Mouse (Mus musculus): ENCODE measurements at regions not wholly inside any gene's neighbourhood (a gene's known extent, or its start where the extent isn't known, plus 50 kb on each side); places are given as distances from the start of the nearest gene placed in this dataset.

- Histone ChIP-seq H3K4me3 (no peak overlapping the region), H3K4me1 (no peaks in the 10 kb centered on the region), H3K27me3 (no peaks in the 10 kb centered on the region), H3K36me3 (no peaks in the 10 kb centered on the region), H3K9me3 (no peaks in the 10 kb centered on the region), H3K9ac (no peak overlapping the region), H3K4me2 (no peak overlapping the region), H3K27ac (no peak overlapping the region)
- no peak for ATAC-seq (ENCODE audit: insufficient number of reproducible peaks, low FRiP score, low TSS enrichment, low read depth)
- 87% methylated on average over 13 of the region's 13 CpGs for WGBS
These were observed 189.3 kb upstream of the Lrfn2 start for GRCm38 (mm10) chr17:48742769-48743405.

- no peak for ATAC-seq (ENCODE audit: insufficient number of reproducible peaks, low FRiP score, low TSS enrichment, low read depth)
- H3K4me1 ChIP-seq = 0 out of 2 replicates have a peak, but pooled peaks cover 3% of the 10 kb centered on the region
- no peaks in the 10 kb centered on the region for H3K36me3 ChIP-seq
- no peak overlapping the region for H3K4me2 ChIP-seq
- H3K9me3 ChIP-seq = no peaks in the 10 kb centered on the region
- H3K9ac ChIP-seq = no peak overlapping the region
- no peak overlapping the region for H3K27ac ChIP-seq
- H3K27me3 ChIP-seq = no peaks in the 10 kb centered on the region
- no peak overlapping the region for H3K4me3 ChIP-seq
- WGBS = 85% methylated on average over 2 of the region's 2 CpGs
These were observed 162.1 kb upstream of the Lrfn2 start for GRCm38 (mm10) chr17:48770099-48770498.

GRCm38 (mm10) chr17:48771721-48772320, 160.4 kb upstream of the Lrfn2 start:
- no peaks in the 10 kb centered on the region for H3K36me3 ChIP-seq
- no peak overlapping the region for H3K4me2 ChIP-seq
- H3K9me3 ChIP-seq = no peaks in the 10 kb centered on the region
- no peaks in the 10 kb centered on the region for H3K27me3 ChIP-seq
- H3K27ac ChIP-seq = no peak overlapping the region
- WGBS = 76% methylated on average over 13 of the region's 13 CpGs
- H3K9ac ChIP-seq = no peak overlapping the region
- no peak for ATAC-seq (ENCODE audit: insufficient number of reproducible peaks, low FRiP score, low TSS enrichment, low read depth)
- peaks cover 9% of the 10 kb centered on the region; the same call in 1 of the 2 replicates for H3K4me1 ChIP-seq
- H3K4me3 ChIP-seq = no peak overlapping the region

- Histone ChIP-seq H3K27ac (no peak overlapping the region), H3K27me3 (no peaks in the 10 kb centered on the region), H3K4me3 (no peak overlapping the region), H3K4me1 (peaks cover 9% of the 10 kb centered on the region; the same call in 1 of the 2 replicates), H3K4me2 (no peak overlapping the region), H3K9me3 (no peaks in the 10 kb centered on the region), H3K36me3 (no peaks in the 10 kb centered on the region), H3K9ac (no peak overlapping the region)
- ATAC-seq (ENCODE audit: insufficient number of reproducible peaks, low FRiP score, low TSS enrichment, low read depth) = no peak
- WGBS = 32% methylated on average over 15 of the region's 15 CpGs
These were observed 157.8 kb upstream of the Lrfn2 start for GRCm38 (mm10) chr17:48774172-48774890.

GRCm38 (mm10) chr17:48775479-48775878, 156.7 kb upstream of the Lrfn2 start:
- no peaks in the 10 kb centered on the region for H3K36me3 ChIP-seq
- no peak overlapping the region for H3K4me3 ChIP-seq
- no peaks in the 10 kb centered on the region for H3K9me3 ChIP-seq
- peaks cover 9% of the 10 kb centered on the region; the same call in 1 of the 2 replicates for H3K4me1 ChIP-seq
- H3K4me2 ChIP-seq = no peak overlapping the region
- no peak overlapping the region for H3K9ac ChIP-seq
- H3K27ac ChIP-seq = no peak overlapping the region
- WGBS = 77% methylated on average over 5 of the region's 5 CpGs
- no peak for ATAC-seq (ENCODE audit: insufficient number of reproducible peaks, low FRiP score, low TSS enrichment, low read depth)
- H3K27me3 ChIP-seq = no peaks in the 10 kb centered on the region

- H3K4me3 ChIP-seq = no peak overlapping the region
- 29% methylated on average over 2 of the region's 2 CpGs for WGBS
- H3K4me2 ChIP-seq = no peak overlapping the region
- no peaks in the 10 kb centered on the region for H3K27me3 ChIP-seq
- no peaks in the 10 kb centered on the region for H3K36me3 ChIP-seq
- H3K27ac ChIP-seq = no peak overlapping the region
- peaks cover 9% of the 10 kb centered on the region; the same call in 1 of the 2 replicates for H3K4me1 ChIP-seq
- H3K9ac ChIP-seq = no peak overlapping the region
- no peaks in the 10 kb centered on the region for H3K9me3 ChIP-seq
- no peak for ATAC-seq (ENCODE audit: insufficient number of reproducible peaks, low FRiP score, low TSS enrichment, low read depth)
These were observed 155.7 kb upstream of the Lrfn2 start for GRCm38 (mm10) chr17:48776502-48776902.

- no peak overlapping the region for H3K4me2 ChIP-seq
- no peaks in the 10 kb centered on the region for H3K36me3 ChIP-seq
- peaks cover 5% of the 10 kb centered on the region; the same call in 1 of the 2 replicates for H3K4me1 ChIP-seq
- 94% methylated on average over 7 of the region's 7 CpGs for WGBS
- no peak for ATAC-seq (ENCODE audit: insufficient number of reproducible peaks, low FRiP score, low TSS enrichment, low read depth)
- H3K27ac ChIP-seq = no peak overlapping the region
- H3K27me3 ChIP-seq = no peaks in the 10 kb centered on the region
- no peaks in the 10 kb centered on the region for H3K9me3 ChIP-seq
- no peak overlapping the region for H3K9ac ChIP-seq
- no peak overlapping the region for H3K4me3 ChIP-seq
These were observed 152.0 kb upstream of the Lrfn2 start for GRCm38 (mm10) chr17:48780217-48780616.

DNA sequence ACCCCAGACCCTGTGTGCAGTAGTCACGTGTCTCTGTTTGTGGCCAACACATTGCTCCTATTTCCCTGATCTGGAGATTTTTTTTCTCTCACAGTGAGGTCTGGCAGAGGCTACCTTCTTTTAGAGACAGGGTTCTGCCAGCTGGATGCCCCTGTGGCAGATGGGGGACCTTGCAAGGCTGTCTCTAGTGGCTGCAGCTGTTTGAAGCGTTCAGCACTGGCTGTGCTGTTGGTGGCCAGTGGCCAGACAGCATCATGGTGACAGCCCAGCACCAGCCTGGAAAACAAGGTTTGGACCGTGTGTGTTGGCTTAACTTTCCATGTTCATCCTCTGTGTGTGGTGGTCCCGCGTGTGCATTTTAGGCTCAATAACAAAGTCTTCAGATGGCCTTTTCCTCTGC, 147.8 kb upstream of the Lrfn2 start:
- Histone ChIP-seq H3K4me3 (no peak overlapping the region), H3K36me3 (no peaks in the 10 kb centered on the region), H3K9me3 (no peaks in the 10 kb centered on the region), H3K4me1 (no peaks in the 10 kb centered on the region), H3K9ac (no peak overlapping the region), H3K27ac (no peak overlapping the region), H3K4me2 (no peak overlapping the region), H3K27me3 (no peaks in the 10 kb centered on the region)
- no peak for ATAC-seq (ENCODE audit: insufficient number of reproducible peaks, low FRiP score, low TSS enrichment, low read depth)
- 66% methylated on average over 5 of the region's 5 CpGs for WGBS

GRCm38 (mm10) chr17:48786501-48786900, 145.7 kb upstream of the Lrfn2 start:
- no peak overlapping the region for H3K4me3 ChIP-seq
- H3K4me1 ChIP-seq = no peaks in the 10 kb centered on the region
- no peak for ATAC-seq (ENCODE audit: insufficient number of reproducible peaks, low FRiP score, low TSS enrichment, low read depth)
- H3K27me3 ChIP-seq = no peaks in the 10 kb centered on the region
- no peaks in the 10 kb centered on the region for H3K36me3 ChIP-seq
- no peak overlapping the region for H3K9ac ChIP-seq
- 82% methylated on average over 12 of the region's 12 CpGs for WGBS
- H3K4me2 ChIP-seq = no peak overlapping the region
- no peaks in the 10 kb centered on the region for H3K9me3 ChIP-seq
- no peak overlapping the region for H3K27ac ChIP-seq

DNA sequence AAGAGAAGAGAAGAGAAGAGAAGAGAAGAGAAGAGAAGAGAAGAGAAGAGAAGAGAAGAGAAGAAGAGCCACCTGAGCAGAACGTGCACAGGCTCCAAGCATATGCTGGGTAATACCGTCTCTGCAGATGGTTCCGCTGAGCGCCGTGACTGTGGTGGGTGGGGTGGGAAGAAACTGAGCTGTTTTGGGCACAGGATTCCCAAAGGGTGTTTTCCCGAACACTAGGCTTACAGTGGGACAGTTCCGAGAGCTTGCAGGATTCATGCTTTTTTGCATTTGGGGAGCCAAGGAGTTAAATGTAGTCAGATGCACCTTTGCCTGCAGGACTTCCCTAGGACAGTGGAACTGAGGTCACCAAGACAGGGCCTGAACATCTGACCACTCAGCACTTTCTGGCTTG, 142.3 kb upstream of the Lrfn2 start:
- Histone ChIP-seq H3K9ac (no peak overlapping the region), H3K4me3 (no peak overlapping the region), H3K9me3 (no peaks in the 10 kb centered on the region), H3K4me1 (no peaks in the 10 kb centered on the region), H3K36me3 (no peaks in the 10 kb centered on the region), H3K4me2 (no peak overlapping the region), H3K27me3 (no peaks in the 10 kb centered on the region), H3K27ac (no peak overlapping the region)
- WGBS = 83% methylated on average over 7 of the region's 7 CpGs
- ATAC-seq (ENCODE audit: insufficient number of reproducible peaks, low FRiP score, low TSS enrichment, low read depth) = no peak

GRCm38 (mm10) chr17:48790526-48790925, 141.7 kb upstream of the Lrfn2 start:
- Histone ChIP-seq H3K4me2 (no peak overlapping the region), H3K9ac (no peak overlapping the region), H3K36me3 (no peaks in the 10 kb centered on the region), H3K4me3 (no peak overlapping the region), H3K27me3 (no peaks in the 10 kb centered on the region), H3K27ac (no peak overlapping the region), H3K4me1 (no peaks in the 10 kb centered on the region), H3K9me3 (no peaks in the 10 kb centered on the region)
- ATAC-seq (ENCODE audit: insufficient number of reproducible peaks, low FRiP score, low TSS enrichment, low read depth) = no peak
- 87% methylated on average over 6 of the region's 6 CpGs for WGBS

- no peaks in the 10 kb centered on the region for H3K9me3 ChIP-seq
- no peak for ATAC-seq (ENCODE audit: insufficient number of reproducible peaks, low FRiP score, low TSS enrichment, low read depth)
- H3K27ac ChIP-seq = no peak overlapping the region
- H3K9ac ChIP-seq = no peak overlapping the region
- 51% methylated on average over 5 of the region's 5 CpGs for WGBS
- no peak overlapping the region for H3K4me2 ChIP-seq
- no peak overlapping the region for H3K4me3 ChIP-seq
- no peaks in the 10 kb centered on the region for H3K36me3 ChIP-seq
- H3K4me1 ChIP-seq = no peaks in the 10 kb centered on the region
- H3K27me3 ChIP-seq = no peaks in the 10 kb centered on the region
These were observed 139.2 kb upstream of the Lrfn2 start for GRCm38 (mm10) chr17:48792954-48793353.
